Mouse (Mus musculus): Measurements from ENCODE around the gene Brinp2. TPM values are rescaled to one million over a fixed set of nuclear protein-coding genes. Genes with fewer than 3 reads are reported as not detected.

Gene Brinp2
- polyA plus RNA-seq, 1 experiment = not detected

DNA sequence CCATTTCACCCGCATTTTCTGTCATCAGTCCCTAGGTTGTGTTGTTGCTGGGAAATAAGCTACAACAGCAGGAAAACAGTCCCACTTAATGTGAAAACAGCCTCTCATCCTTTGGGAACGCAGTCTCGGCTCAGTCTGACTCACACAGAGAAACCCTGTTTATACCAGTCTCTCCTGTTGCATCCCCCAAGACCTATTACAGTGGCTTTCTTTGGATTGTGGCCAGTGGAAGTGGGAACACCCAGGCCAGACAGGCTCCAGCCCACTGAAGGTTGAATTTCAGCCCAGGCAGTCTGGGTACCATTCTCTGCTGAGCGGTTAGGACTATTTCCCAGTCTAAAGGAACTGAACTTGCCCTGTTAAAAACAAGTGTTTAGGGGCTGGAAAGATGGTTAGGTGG lies 142.4 kb downstream of the Brinp2 start:
- Histone ChIP-seq H3K79me2 (ENCODE audit: control insufficient read depth, insufficient read depth) (no peaks in the 10 kb centered on the region), H3K36me3 (ENCODE audit: control insufficient read depth, insufficient read depth) (no peaks in the 10 kb centered on the region), H3ac (ENCODE audit: control insufficient read depth, insufficient read length) (no peak overlapping the region), H3K4me2 (ENCODE audit: low read depth) (no peak overlapping the region), H3K27me3 (ENCODE audit: control insufficient read depth, insufficient read depth, insufficient read length) (no peaks in the 10 kb centered on the region), H3K4me3 (no peak overlapping the region)
- TF ChIP-seq MAX (IDR thresholded peaks at IDR 0.05; ENCODE audit: low read depth) (no peak), MYOD1 (IDR thresholded peaks at IDR 0.05; ENCODE audit: control insufficient read depth in 1 of 3, insufficient read length in 2 of 3, low read depth in 2 of 3) (no peak), POLR2A (IDR thresholded peaks at IDR 0.05; ENCODE audit: insufficient read length, low read depth) (no peak), TCF3 (IDR thresholded peaks at IDR 0.05; ENCODE audit: insufficient read length, low read depth) (no peak), REST (IDR thresholded peaks at IDR 0.05; ENCODE audit: insufficient read depth, insufficient read length) (no peak), SRF (IDR thresholded peaks at IDR 0.05; ENCODE audit: control insufficient read depth, insufficient read length, low read depth) (no peak), E2F4 (IDR thresholded peaks at IDR 0.05; ENCODE audit: insufficient read depth) (no peak), POLR2AphosphoS2 (IDR thresholded peaks at IDR 0.05; ENCODE audit: insufficient read length, low read depth) (no peak), MYOG (IDR thresholded peaks at IDR 0.05; ENCODE audit: control insufficient read depth in 1 of 3, insufficient read depth in 1 of 3, insufficient read length in 2 of 3, low read depth in 2 of 3) (no peak), CEBPB (IDR thresholded peaks at IDR 0.05; ENCODE audit: insufficient read depth, poor library complexity, severe bottlenecking) (no peak), TCF12 (IDR thresholded peaks at IDR 0.05; ENCODE audit: insufficient read depth, poor library complexity, severe bottlenecking) (no peak), USF1 (IDR thresholded peaks at IDR 0.05; ENCODE audit: low read depth) (no peak)

DNA sequence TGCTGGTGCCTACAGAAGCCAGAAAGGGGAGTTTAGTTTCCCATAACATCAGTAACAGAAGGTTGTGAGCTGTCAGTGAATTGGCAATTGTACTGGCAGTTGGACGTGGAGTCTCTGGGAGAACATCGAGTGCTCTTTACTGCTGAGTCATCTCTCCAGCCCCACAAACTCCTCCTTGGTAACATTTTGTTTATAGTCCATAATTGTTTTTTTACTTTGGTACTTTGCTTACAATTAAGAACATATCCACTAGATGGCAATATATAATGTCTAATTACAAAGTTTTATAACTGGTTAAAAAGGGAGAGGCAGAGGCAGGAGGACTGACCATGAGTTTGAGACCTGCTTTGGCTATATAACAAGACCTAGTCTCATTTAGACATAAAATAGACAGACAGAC lies 148.5 kb downstream of the Brinp2 start:
- Histone ChIP-seq H3K4me3 (no peak overlapping the region), H3K36me3 (ENCODE audit: control insufficient read depth, insufficient read depth) (no peaks in the 10 kb centered on the region), H3ac (ENCODE audit: control insufficient read depth, insufficient read length) (no peak overlapping the region), H3K27me3 (ENCODE audit: control insufficient read depth, insufficient read depth, insufficient read length) (no peaks in the 10 kb centered on the region), H3K79me2 (ENCODE audit: control insufficient read depth, insufficient read depth) (no peaks in the 10 kb centered on the region), H3K4me2 (ENCODE audit: low read depth) (no peak overlapping the region)
- TF ChIP-seq USF1 (IDR thresholded peaks at IDR 0.05; ENCODE audit: low read depth) = no peak
- no peak for TF ChIP-seq SRF (IDR thresholded peaks at IDR 0.05; ENCODE audit: control insufficient read depth, insufficient read length, low read depth)
- TF ChIP-seq TCF12 (IDR thresholded peaks at IDR 0.05; ENCODE audit: insufficient read depth, poor library complexity, severe bottlenecking) = no peak
- TF ChIP-seq MYOD1 (IDR thresholded peaks at IDR 0.05; ENCODE audit: control insufficient read depth in 1 of 3, insufficient read length in 2 of 3, low read depth in 2 of 3) = no peak
- TF ChIP-seq POLR2A (IDR thresholded peaks at IDR 0.05; ENCODE audit: insufficient read length, low read depth) = no peak
- TF ChIP-seq TCF3 (IDR thresholded peaks at IDR 0.05; ENCODE audit: insufficient read length, low read depth) = no peak
- TF ChIP-seq E2F4 (IDR thresholded peaks at IDR 0.05; ENCODE audit: insufficient read depth) = no peak
- no peak for TF ChIP-seq MAX (IDR thresholded peaks at IDR 0.05; ENCODE audit: low read depth)
- TF ChIP-seq MYOG (IDR thresholded peaks at IDR 0.05; ENCODE audit: control insufficient read depth in 1 of 3, insufficient read depth in 1 of 3, insufficient read length in 2 of 3, low read depth in 2 of 3) = no peak
- no peak for TF ChIP-seq POLR2AphosphoS2 (IDR thresholded peaks at IDR 0.05; ENCODE audit: insufficient read length, low read depth)
- TF ChIP-seq CEBPB (IDR thresholded peaks at IDR 0.05; ENCODE audit: insufficient read depth, poor library complexity, severe bottlenecking) = no peak
- no peak for TF ChIP-seq REST (IDR thresholded peaks at IDR 0.05; ENCODE audit: insufficient read depth, insufficient read length)

DNA sequence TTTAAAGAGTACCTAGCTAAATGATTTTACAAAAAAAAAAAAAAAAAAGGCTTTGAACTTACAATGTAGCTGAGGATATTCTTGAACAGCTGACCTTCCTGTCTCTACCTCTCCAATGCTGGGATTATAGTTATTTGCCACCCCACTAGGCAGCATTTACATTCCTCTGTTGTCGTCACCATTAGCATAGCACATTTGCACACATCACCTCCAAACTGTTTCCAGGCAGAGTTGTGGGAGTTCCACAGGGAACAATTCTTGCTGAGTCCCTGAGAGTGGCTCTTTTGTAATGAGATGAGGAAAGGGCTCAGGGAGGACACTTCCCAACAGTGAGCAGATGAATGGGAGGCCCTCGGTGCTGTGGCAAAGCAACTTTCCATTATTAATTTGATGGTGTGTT lies 153.2 kb downstream of the Brinp2 start:
- H3K27me3 ChIP-seq (ENCODE audit: control insufficient read depth, insufficient read depth, insufficient read length) = no peaks in the 10 kb centered on the region
- H3K4me2 ChIP-seq (ENCODE audit: low read depth) = no peak overlapping the region
- no peak overlapping the region for H3ac ChIP-seq (ENCODE audit: control insufficient read depth, insufficient read length)
- H3K36me3 ChIP-seq (ENCODE audit: control insufficient read depth, insufficient read depth) = no peaks in the 10 kb centered on the region
- TF ChIP-seq MYOD1 (IDR thresholded peaks at IDR 0.05; ENCODE audit: control insufficient read depth in 1 of 3, insufficient read length in 2 of 3, low read depth in 2 of 3) = no peak
- no peak for TF ChIP-seq TCF3 (IDR thresholded peaks at IDR 0.05; ENCODE audit: insufficient read length, low read depth)
- no peak for TF ChIP-seq MYOG (IDR thresholded peaks at IDR 0.05; ENCODE audit: control insufficient read depth in 1 of 3, insufficient read depth in 1 of 3, insufficient read length in 2 of 3, low read depth in 2 of 3)
- TF ChIP-seq SRF (IDR thresholded peaks at IDR 0.05; ENCODE audit: control insufficient read depth, insufficient read length, low read depth) = no peak
- TF ChIP-seq CEBPB (IDR thresholded peaks at IDR 0.05; ENCODE audit: insufficient read depth, poor library complexity, severe bottlenecking) = no peak
- TF ChIP-seq TCF12 (IDR thresholded peaks at IDR 0.05; ENCODE audit: insufficient read depth, poor library complexity, severe bottlenecking) = no peak
- no peaks in the 10 kb centered on the region for H3K79me2 ChIP-seq (ENCODE audit: control insufficient read depth, insufficient read depth)
- H3K4me3 ChIP-seq = no peak overlapping the region

Other genes starting within 250 kb of the Brinp2 start
- not detected for gene Astn1, start 5.9 kb upstream of the Brinp2 start, polyA plus RNA-seq (2012; fragmentation: generic; extraction: Trizol)

Measured in myocyte (in vitro differentiated cells).